Mouse (Mus musculus) stomach, postnatal 0 days (tissue): ENCODE data around the gene Fgfr2.

Experiments used
- CTCF ChIP-seq: IDR thresholded peaks from 2 replicates; pipeline ENCODE4 v1.5.1; 2016; ENCODE audit warnings: antibody characterized with exemption, low read depth, mild to moderate bottlenecking, moderate library complexity
- EP300 ChIP-seq: optimal IDR thresholded peaks from 2 replicates; pipeline ENCODE3; 2016; ENCODE audit warnings: antibody characterized with exemption

- TF ChIP-seq CTCF (no peak), EP300 (no peak)
Observed at GRCm38 (mm10) chr7:132338350-132338749, 784.8 kb downstream of the Fgfr2 start.
